Mouse (Mus musculus) brown adipose tissue, adult 24 weeks (tissue): ENCODE results near the gene Gm2004. TPM values are rescaled to one million over a fixed set of nuclear protein-coding genes. Genes with fewer than 3 reads are reported as not detected.
"Not testable (repeated sequence)": the region's sequence is repeated elsewhere in the genome, so short reads cannot be mapped to it uniquely, and the experiment has no call there.

Experiments
- H3K27ac ChIP-seq: fragments of 200-500 bp; replicated peaks from 2 replicates; pipeline ENCODE4 v1.5.1; 2012; ENCODE audit warnings: low read depth, mild to moderate bottlenecking, low read length
- H3K4me1 ChIP-seq: fragments of 200-500 bp; 2 replicates; pipeline ENCODE4 v1.6.1; 2012; ENCODE audit warnings: low read length, mixed read lengths; ENCODE audit not compliant: control insufficient read depth, insufficient read depth, insufficient read length
- H3K4me3 ChIP-seq: fragments of 200-500 bp; 2 replicates; pipeline ENCODE4 v1.5.1; 2012; ENCODE audit warnings: low read depth, mild to moderate bottlenecking, low read length, moderate library complexity; ENCODE audit not compliant: insufficient read depth
- polyA plus RNA-seq: library from polyadenylated mRNA; stranded (reverse); fragments of >200 nt; gene quantifications from 2 replicates; pipeline ENCODE4 v1.2.4, GENCODE M21; 2012; ENCODE audit not compliant: missing spikeins, insufficient read depth, insufficient read length

Gm2004 gene
- not detected in 2 replicates for polyA plus RNA-seq

DNA sequence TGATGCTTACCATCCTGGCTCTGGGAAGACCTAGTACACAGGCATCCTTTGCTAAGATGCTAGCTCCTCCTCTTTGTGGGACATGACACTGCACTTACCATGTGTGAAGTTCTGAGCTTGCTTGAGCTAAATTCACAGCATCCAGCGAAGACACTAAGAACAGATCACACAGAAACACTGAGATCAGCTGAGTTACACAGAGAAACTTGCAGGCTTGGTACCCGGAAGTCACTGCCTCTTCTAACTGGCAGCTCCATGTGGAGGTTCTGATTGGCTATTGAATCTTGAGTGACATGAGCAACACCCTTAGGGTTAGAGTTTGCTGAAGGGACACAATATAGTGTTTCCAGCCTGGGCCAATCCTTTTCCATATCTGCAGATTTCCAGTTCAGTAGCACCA is at the start of gene Gm2004:
Gene Gm2004 (minus strand): TSS at position 101 of the 400 bp plus-strand sequence.
- H3K27ac ChIP-seq, H3K4me1 ChIP-seq, H3K4me3 ChIP-seq: not testable (repeated sequence)

Other genes starting within 250 kb of the Gm2004 start
- 8.9 and 12.8 TPM in 2 replicates for gene Zfp966, start 218.7 kb downstream of the Gm2004 start, polyA plus RNA-seq
- 3.2 TPM in 1 of 2 replicates, not detected in the other for gene Gm2026, start 184.5 kb downstream of the Gm2004 start, polyA plus RNA-seq
- gene 2210418O10Rik, start 76.7 kb upstream of the Gm2004 start, polyA plus RNA-seq = 2.2 and 6.4 TPM in 2 replicates
- not detected in 2 replicates for gene Gm11009, start 169.7 kb upstream of the Gm2004 start, polyA plus RNA-seq